Mouse (Mus musculus): Measurements from ENCODE around the gene Slc38a4.

DNA sequence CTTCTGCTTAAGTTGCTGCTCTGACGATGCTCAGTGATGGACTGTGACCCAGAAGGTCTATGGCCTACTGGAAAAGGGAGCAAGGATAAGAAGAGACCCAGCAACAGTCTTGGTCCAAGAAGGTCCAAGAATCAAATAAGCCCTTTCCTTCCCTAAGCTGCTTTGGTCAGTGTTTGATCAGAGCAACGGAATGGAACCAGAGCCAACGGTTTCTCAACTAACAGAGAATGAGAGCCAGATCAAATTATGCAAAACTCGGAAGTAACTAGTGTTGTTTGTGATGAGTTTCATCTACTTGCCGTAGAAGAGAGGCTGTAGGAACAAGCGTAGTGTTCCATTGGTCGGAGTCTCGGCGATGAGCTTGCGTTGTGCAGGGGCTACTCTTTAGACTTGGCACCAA, 43.3 kb upstream of the Slc38a4 start:
- TF ChIP-seq CTCF (IDR thresholded peaks at IDR 0.05; ENCODE audit: low read depth) (no peak), EP300 (IDR thresholded peaks at IDR 0.05; ENCODE audit: low read depth) (no peak)

Data from heart, postnatal 0 days (tissue).